Mouse (Mus musculus) ES-Bruce4 (cell line): ENCODE results near the gene Vmn1r95.
"Not testable (repeated sequence)": the region's sequence is repeated elsewhere in the genome, so short reads cannot be mapped to it uniquely, and the experiment has no call there.

Experiments used
- CTCF ChIP-seq: IDR thresholded peaks from one replicate; pipeline ENCODE4 v1.8.1; 2011; ENCODE audit warnings: low read depth, low read length
- POLR2A ChIP-seq: IDR thresholded peaks from one replicate; pipeline ENCODE4 v1.8.1; 2011; ENCODE audit warnings: low read length; ENCODE audit not compliant: insufficient read depth

GRCm38 (mm10) chr7:20168277-20168676 lies 25.2 kb upstream of the Vmn1r95 start, which contains the start of gene Vmn1r94:
- TF ChIP-seq POLR2A, CTCF: not testable (repeated sequence)
